Mouse (Mus musculus): ENCODE results near the gene Taf13.
A peak's percentile ranks its signal among the peaks of the same experiment; 100 is the strongest.

Taf13 gene

GRCm38 (mm10) chr3:108574018-108574417, 2.5 kb downstream of the Taf13 start:
- DNase-seq (ENCODE audit: low read depth), result no peak

GRCm38 (mm10) chr3:108584580-108584979, 13.1 kb downstream of the Taf13 start:
- no peak for DNase-seq (ENCODE audit: low read depth)

- no peak for DNase-seq (ENCODE audit: low read depth)
Measured at GRCm38 (mm10) chr3:108588446-108588845, 16.9 kb downstream of the Taf13 start.

GRCm38 (mm10) chr3:108590786-108591529, 19.5 kb downstream of the Taf13 start, which contains the start of gene Wdr47:
Gene Wdr47 (plus strand): TSS chr3:108591279.
- peak; percentile 97 for DNase-seq (ENCODE audit: low read depth)

GRCm38 (mm10) chr3:108591530-108592522, 20.3 kb downstream of the Taf13 start:
- DNase-seq (ENCODE audit: low read depth), result peak; percentile 37

- DNase-seq (ENCODE audit: low read depth), result no peak
Measured at GRCm38 (mm10) chr3:108608906-108609305, 37.4 kb downstream of the Taf13 start.

Data from induced T-regulatory cell, adult 2 months (primary cell).